Mouse (Mus musculus): Measurements from ENCODE around the gene Plod3.

Plod3 gene

GRCm38 (mm10) chr5:136962966-136963540 lies 23.8 kb upstream of the Plod3 start:
- ATAC-seq (ENCODE audit: low TSS enrichment): no peak

GRCm38 (mm10) chr5:136965210-136965609 lies 21.6 kb upstream of the Plod3 start:
- ATAC-seq (ENCODE audit: low TSS enrichment): no peak

GRCm38 (mm10) chr5:136965686-136966085 lies 21.1 kb upstream of the Plod3 start:
- no peak for ATAC-seq (ENCODE audit: low TSS enrichment)

GRCm38 (mm10) chr5:136966331-136966730 lies 20.5 kb upstream of the Plod3 start, which contains the start of gene Cldn15:
Cldn15 (plus strand) TSS chr5:136966616.
- no peak for ATAC-seq (ENCODE audit: low TSS enrichment)

- ATAC-seq (ENCODE audit: low TSS enrichment): no peak
Measured at GRCm38 (mm10) chr5:136966861-136967455, 19.9 kb upstream of the Plod3 start.

GRCm38 (mm10) chr5:136967592-136967991 lies 19.2 kb upstream of the Plod3 start:
- ATAC-seq (ENCODE audit: low TSS enrichment): no peak

- peak; percentile 62; the same call in 1 of the 2 replicates for ATAC-seq (ENCODE audit: low TSS enrichment)
Measured at GRCm38 (mm10) chr5:136970703-136971102, 16.1 kb upstream of the Plod3 start.

- no peak for ATAC-seq (ENCODE audit: low TSS enrichment)
Measured at GRCm38 (mm10) chr5:136973670-136974069, 13.1 kb upstream of the Plod3 start.

- ATAC-seq (ENCODE audit: low TSS enrichment): no peak
Measured at GRCm38 (mm10) chr5:136977769-136978168, 9.1 kb upstream of the Plod3 start.

GRCm38 (mm10) chr5:136979762-136980161 lies 7.1 kb upstream of the Plod3 start:
- ATAC-seq (ENCODE audit: low TSS enrichment): no peak

- ATAC-seq (ENCODE audit: low TSS enrichment): no peak
Measured at GRCm38 (mm10) chr5:136980974-136981373, 5.8 kb upstream of the Plod3 start.

- no peak for ATAC-seq (ENCODE audit: low TSS enrichment)
Measured at GRCm38 (mm10) chr5:136982338-136982930, 4.4 kb upstream of the Plod3 start.

GRCm38 (mm10) chr5:136984828-136985227 lies 2.0 kb upstream of the Plod3 start:
- ATAC-seq (ENCODE audit: low TSS enrichment): no peak

GRCm38 (mm10) chr5:136987138-136987933 lies 517 bp downstream of the Plod3 start:
- peak; percentile 51 for ATAC-seq (ENCODE audit: low TSS enrichment)

GRCm38 (mm10) chr5:136987934-136988271 lies 1.1 kb downstream of the Plod3 start, which contains the start of gene Znhit1:
Znhit1 (minus strand) TSS chr5:136988021.
- no peak for ATAC-seq (ENCODE audit: low TSS enrichment)

- no peak for ATAC-seq (ENCODE audit: low TSS enrichment)
Measured at GRCm38 (mm10) chr5:136988420-136988819, 1.6 kb downstream of the Plod3 start.

GRCm38 (mm10) chr5:136989801-136990200 lies 3.0 kb downstream of the Plod3 start:
- no peak for ATAC-seq (ENCODE audit: low TSS enrichment)

GRCm38 (mm10) chr5:136999449-136999848 lies 12.6 kb downstream of the Plod3 start:
- no peak for ATAC-seq (ENCODE audit: low TSS enrichment)

GRCm38 (mm10) chr5:137000612-137001011 lies 13.8 kb downstream of the Plod3 start:
- ATAC-seq (ENCODE audit: low TSS enrichment): no peak

- no peak for ATAC-seq (ENCODE audit: low TSS enrichment)
Measured at GRCm38 (mm10) chr5:137007276-137007675, 20.5 kb downstream of the Plod3 start.

GRCm38 (mm10) chr5:137009988-137010387 lies 23.2 kb downstream of the Plod3 start:
- ATAC-seq (ENCODE audit: low TSS enrichment): no peak; the same call in 1 of the 2 replicates

- ATAC-seq (ENCODE audit: low TSS enrichment): no peak
Measured at GRCm38 (mm10) chr5:137012401-137012950, 25.7 kb downstream of the Plod3 start.
